Mouse (Mus musculus) spleen, adult 18-20 months (tissue): ENCODE measurements around the gene Kcnmb3.
"Not testable (repeated sequence)": the region's sequence is repeated elsewhere in the genome, so short reads cannot be mapped to it uniquely, and the experiment has no call there.

Experiments
- DNase-seq, 2 experiments: peaks; one replicate each; pipeline ENCODE4 v3.0.0; 2022; ENCODE audit warnings: mixed read lengths in 2 of 2

Gene Kcnmb3

GRCm38 (mm10) chr3:32429351-32429750 lies 62.7 kb downstream of the Kcnmb3 start:
- not testable (repeated sequence) for DNase-seq

GRCm38 (mm10) chr3:32428921-32429320 lies 63.1 kb downstream of the Kcnmb3 start:
- DNase-seq = no peak

GRCm38 (mm10) chr3:32428361-32428760 lies 63.7 kb downstream of the Kcnmb3 start:
- DNase-seq = no peak

GRCm38 (mm10) chr3:32427695-32428094 lies 64.3 kb downstream of the Kcnmb3 start:
- no peak for DNase-seq
